In genomic region chr4:120731030-120731644, GRCm38 (mm10) we compare ENCODE assay signal across 8 mouse cellular contexts. TPM values are rescaled to one million over a fixed set of nuclear protein-coding genes. Genes with fewer than 3 reads are reported as not detected.
DNase-seq lines count a peak whose midpoint lies in the region; ATAC-seq and TF ChIP-seq lines count a peak whose summit lies in the region.

No protein-coding gene starts in this region.

- TF ChIP-seq POLR2A in myocyte (IDR thresholded peaks at IDR 0.05; ENCODE audit: insufficient read length, low read depth), result no peak

- H3K4me2 ChIP-seq in hindbrain, embryonic 14.5 days (replicated peaks), result peak overlapping the region; percentile 95
- peak overlapping the region; percentile 95 for H3K4me2 ChIP-seq in liver, embryonic 11.5 days
- peak overlapping the region; percentile 95 for H3K4me2 ChIP-seq in myocyte (ENCODE audit: low read depth)

- no peak overlapping the region for H3ac ChIP-seq in myocyte (ENCODE audit: control insufficient read depth, insufficient read length)

- WGBS in hindbrain, embryonic 14.5 days, result under 1% methylated on average over 40 of the region's 40 CpGs
- WGBS in liver, embryonic 11.5 days, result 2% methylated on average over 40 of the region's 40 CpGs

- DNase-seq in left cerebral cortex, adult 18-20 months (ENCODE audit: low spot score in 2 of 2), result peak; percentile 33 to 52
- no peak for DNase-seq in left cerebral cortex, adult 11 months (ENCODE audit: low spot score)
- peak; percentile 53 for DNase-seq in cerebellum, adult 8-10 months
- DNase-seq in forelimb bud, embryonic 11.5 days (ENCODE audit: low read depth, low spot score), result peak; percentile 70
- no peak for DNase-seq in hindbrain, embryonic 14.5 days (ENCODE audit: low spot score)
- peak; percentile 80 for DNase-seq in liver, embryonic 11.5 days (ENCODE audit: low spot score)
- DNase-seq in thymus, adult 18-20 months, result peak; percentile 37

- H3K4me3 ChIP-seq in hindbrain, embryonic 14.5 days (replicated peaks; ENCODE audit: low read length), result peak overlapping the region; percentile 42
- peak overlapping the region; percentile 61 for H3K4me3 ChIP-seq in liver, embryonic 11.5 days (ENCODE audit: low read depth, low read length)
- peak overlapping the region; percentile 17 for H3K4me3 ChIP-seq in myocyte

- peaks cover 13% of the 10 kb centered on the region for H3K27me3 ChIP-seq in hindbrain, embryonic 14.5 days (ENCODE audit: control insufficient read depth, insufficient read depth, low read length)
- H3K27me3 ChIP-seq in liver, embryonic 11.5 days (replicated peaks; ENCODE audit: control insufficient read depth, insufficient read depth, low read length), result peaks cover 25% of the 10 kb centered on the region
- H3K27me3 ChIP-seq in myocyte (ENCODE audit: control insufficient read depth, insufficient read depth, insufficient read length), result no peaks in the 10 kb centered on the region

- peaks cover 6% of the 10 kb centered on the region for H3K4me1 ChIP-seq in hindbrain, embryonic 14.5 days (replicated peaks; ENCODE audit: control insufficient read depth, insufficient read depth, low read length)
- peaks cover 9% of the 10 kb centered on the region for H3K4me1 ChIP-seq in liver, embryonic 11.5 days (replicated peaks; ENCODE audit: control insufficient read depth, insufficient read depth, low read length)

- H3K79me2 ChIP-seq in myocyte (ENCODE audit: control insufficient read depth, insufficient read depth), result no peaks in the 10 kb centered on the region

- H3K9me3 ChIP-seq in hindbrain, embryonic 14.5 days (ENCODE audit: control insufficient read depth, low read length), result no peaks in the 10 kb centered on the region
- no peaks in the 10 kb centered on the region for H3K9me3 ChIP-seq in liver, embryonic 11.5 days (ENCODE audit: control insufficient read depth, low read length)

- H3K36me3 ChIP-seq in hindbrain, embryonic 14.5 days (replicated peaks; ENCODE audit: control insufficient read depth, insufficient read depth), result no peaks in the 10 kb centered on the region
- no peaks in the 10 kb centered on the region for H3K36me3 ChIP-seq in liver, embryonic 11.5 days (ENCODE audit: control insufficient read depth, insufficient read depth, low read length)
- H3K36me3 ChIP-seq in myocyte (ENCODE audit: control insufficient read depth, insufficient read depth), result no peaks in the 10 kb centered on the region

- ATAC-seq in hindbrain, embryonic 14.5 days (ENCODE audit: low FRiP score), result peak; percentile 75; the same call in 1 of the 2 replicates
- ATAC-seq in liver, embryonic 11.5 days (replicated peaks; ENCODE audit: low FRiP score), result peak; percentile 92

- peak overlapping the region; percentile 69 for H3K9ac ChIP-seq in hindbrain, embryonic 14.5 days
- H3K9ac ChIP-seq in liver, embryonic 11.5 days (ENCODE audit: low read depth, low read length), result peak overlapping the region; percentile 64

- H3K27ac ChIP-seq in hindbrain, embryonic 14.5 days, result no peak overlapping the region
- H3K27ac ChIP-seq in liver, embryonic 11.5 days (ENCODE audit: low read depth, low read length), result no peak overlapping the region

TF ChIP-seq in myocyte, 11 proteins besides CTCF, POLR2A, EP300 and RAD21:
- no peak for TF ChIP-seq E2F4 (IDR thresholded peaks at IDR 0.05; ENCODE audit: insufficient read depth)
- TF ChIP-seq SRF (IDR thresholded peaks at IDR 0.05; ENCODE audit: control insufficient read depth, insufficient read length, low read depth), result no peak
- no peak for TF ChIP-seq REST (IDR thresholded peaks at IDR 0.05; ENCODE audit: insufficient read depth, insufficient read length)
- peak in 1 of 3 experiments; percentile 22 for TF ChIP-seq MYOG (IDR thresholded peaks at IDR 0.05; ENCODE audit: control insufficient read depth in 1 of 3, insufficient read depth in 1 of 3, insufficient read length in 2 of 3, low read depth in 2 of 3)
- TF ChIP-seq TCF3 (IDR thresholded peaks at IDR 0.05; ENCODE audit: insufficient read length, low read depth), result no peak
- TF ChIP-seq MAX (IDR thresholded peaks at IDR 0.05; ENCODE audit: low read depth), result no peak
- no peak for TF ChIP-seq TCF12 (IDR thresholded peaks at IDR 0.05; ENCODE audit: insufficient read depth, poor library complexity, severe bottlenecking)
- no peak for TF ChIP-seq CEBPB (IDR thresholded peaks at IDR 0.05; ENCODE audit: insufficient read depth, poor library complexity, severe bottlenecking)
- peak in 1 of 3 experiments; percentile 34 for TF ChIP-seq MYOD1 (IDR thresholded peaks at IDR 0.05; ENCODE audit: control insufficient read depth in 1 of 3, insufficient read length in 2 of 3, low read depth in 2 of 3)
- no peak for TF ChIP-seq USF1 (IDR thresholded peaks at IDR 0.05; ENCODE audit: low read depth)
- no peak for TF ChIP-seq POLR2AphosphoS2 (IDR thresholded peaks at IDR 0.05; ENCODE audit: insufficient read length, low read depth)

RNA-seq across cellular contexts. Expression of gene Kcnq4, which starts 17.3 kb away (rescaled TPM):
- total RNA-seq in left cerebral cortex, adult 18-20 months (2021), result 1 to 10 TPM; 9.1 TPM
- polyA plus RNA-seq in hindbrain, embryonic 14.5 days (2014; fragmentation: Nextera tagmentation; extraction: Ambion mirVana), result 6.2 and 6.4 TPM in 2 replicates
- polyA plus RNA-seq in liver, embryonic 11.5 days (2014; fragmentation: Nextera tagmentation; extraction: Ambion mirVana), result 0.57 and 0.90 TPM in 2 replicates
- polyA plus RNA-seq in myocyte (2012; fragmentation: generic; extraction: Trizol), result 23.1 TPM

Comparison
In these comparisons a context has a peak if more than half of its experiments do, and no peak if none do; other contexts are left out.
1. DNase-seq: peak in left cerebral cortex, adult 18-20 months (2 of 2), cerebellum, adult 8-10 months (single experiment), forelimb bud, embryonic 11.5 days (single experiment), liver, embryonic 11.5 days (single experiment) and thymus, adult 18-20 months (2 of 2); none in left cerebral cortex, adult 11 months (single experiment) and hindbrain, embryonic 14.5 days (single experiment).
2. Peak in every context shown above with its lines, with median percentiles within 50 percentile points of each other: H3K4me2 ChIP-seq and H3K4me3 ChIP-seq.